Mouse (Mus musculus): ENCODE data around the gene Fbxo46. TPM values are rescaled to one million over a fixed set of nuclear protein-coding genes. Genes with fewer than 3 reads are reported as not detected.
A peak's percentile ranks its signal among the peaks of the same experiment; 100 is the strongest.

Fbxo46 gene
- polyA plus RNA-seq, 2 experiments from 2014 or later = 23.1 to 29.0 TPM

DNA sequence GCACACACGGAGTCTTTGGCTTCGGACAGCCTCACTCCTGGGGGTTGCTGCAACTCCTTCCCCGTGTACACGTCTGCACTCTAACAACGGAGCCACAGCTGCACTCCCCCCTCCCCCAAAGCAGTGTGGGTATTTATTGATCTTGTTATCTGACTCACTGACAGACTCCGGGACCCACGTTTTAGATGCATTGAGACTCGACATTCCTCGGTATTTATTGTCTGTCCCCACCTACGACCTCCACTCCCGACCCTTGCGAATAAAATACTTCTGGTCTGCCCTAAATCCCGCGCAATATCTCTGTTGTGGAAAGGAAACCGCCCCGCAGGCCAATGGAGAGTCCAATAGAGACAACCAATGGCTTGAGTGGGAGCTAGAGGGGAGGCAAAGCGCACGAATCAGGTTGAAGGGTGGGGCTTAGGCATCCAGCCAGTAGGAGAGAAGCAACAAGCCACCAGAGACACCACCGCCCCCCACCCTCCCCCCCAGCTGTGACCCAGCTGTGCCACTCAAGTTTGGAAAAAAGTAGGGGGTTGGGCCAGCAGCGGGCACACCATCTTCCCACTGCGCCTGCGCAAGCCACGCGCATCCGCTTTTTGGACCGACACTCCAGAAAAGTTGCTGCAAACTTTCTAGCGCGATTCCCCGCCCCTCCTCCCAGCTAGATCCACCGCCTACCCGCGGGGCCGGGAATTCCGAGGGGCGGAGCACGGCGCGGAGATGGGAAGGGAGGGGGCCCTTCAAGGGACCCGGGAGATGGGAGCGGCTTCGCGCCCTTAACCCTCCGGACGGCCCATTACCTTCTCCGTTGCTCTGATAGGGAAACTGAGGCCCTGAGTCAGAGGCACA, 25.9 kb upstream of the Fbxo46 start:
- ATAC-seq = peak; percentile 85

DNA sequence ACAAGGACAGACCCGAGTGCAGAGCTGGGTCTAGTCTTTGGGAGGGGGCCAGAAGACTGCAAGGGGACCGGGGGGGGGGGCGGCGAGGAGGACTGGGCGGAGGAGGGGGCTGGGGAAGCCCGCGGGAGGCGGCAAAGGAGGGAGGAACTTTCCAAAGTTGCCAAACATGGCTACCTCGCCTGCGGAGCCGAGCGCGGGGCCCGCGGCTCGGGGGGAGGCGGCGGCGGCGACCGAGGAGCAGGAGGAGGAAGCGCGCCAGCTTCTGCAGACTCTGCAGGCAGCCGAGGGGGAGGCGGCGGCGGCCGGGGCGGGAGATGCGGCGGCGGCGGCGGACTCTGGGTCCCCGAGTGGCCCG, 25.2 kb upstream of the Fbxo46 start, which contains the start of gene Six5:
TSS of gene Six5 (plus strand) at position 124 of the 355 bp plus-strand sequence.
- peak; percentile 27 for ATAC-seq

DNA sequence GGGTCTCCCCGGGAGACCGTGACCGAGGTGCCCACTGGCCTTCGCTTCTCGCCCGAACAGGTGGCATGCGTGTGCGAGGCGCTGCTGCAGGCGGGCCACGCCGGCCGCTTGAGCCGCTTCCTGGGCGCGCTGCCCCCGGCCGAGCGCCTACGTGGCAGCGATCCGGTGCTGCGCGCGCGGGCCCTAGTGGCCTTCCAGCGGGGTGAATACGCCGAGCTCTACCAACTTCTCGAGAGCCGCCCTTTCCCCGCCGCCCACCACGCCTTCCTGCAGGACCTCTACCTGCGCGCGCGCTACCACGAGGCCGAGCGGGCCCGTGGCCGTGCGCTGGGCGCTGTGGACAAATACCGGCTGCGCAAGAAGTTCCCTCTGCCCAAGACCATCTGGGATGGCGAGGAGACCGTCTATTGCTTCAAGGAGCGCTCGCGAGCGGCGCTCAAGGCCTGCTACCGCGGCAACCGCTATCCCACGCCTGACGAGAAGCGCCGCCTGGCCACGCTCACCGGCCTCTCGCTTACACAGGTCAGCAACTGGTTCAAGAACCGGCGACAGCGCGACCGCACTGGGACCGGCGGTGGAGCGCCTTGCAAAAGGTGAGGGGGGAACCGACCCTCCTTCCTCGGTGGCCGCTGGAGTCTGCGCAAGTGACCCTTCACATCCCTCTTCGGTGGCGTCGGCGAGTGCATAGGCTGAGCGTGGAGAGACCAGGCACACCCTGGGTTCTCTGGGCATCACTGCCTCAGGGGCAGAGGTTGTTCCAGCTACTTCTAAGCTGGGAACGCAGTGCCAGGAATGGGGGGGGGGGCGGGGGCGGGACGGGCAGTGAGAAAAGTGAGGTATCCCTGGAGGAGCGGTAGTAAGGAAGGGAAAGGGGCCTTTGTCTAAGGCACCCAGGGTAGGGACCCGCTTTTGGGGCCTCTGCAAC, 24.6 kb upstream of the Fbxo46 start:
- ATAC-seq = peak; percentile 30

DNA sequence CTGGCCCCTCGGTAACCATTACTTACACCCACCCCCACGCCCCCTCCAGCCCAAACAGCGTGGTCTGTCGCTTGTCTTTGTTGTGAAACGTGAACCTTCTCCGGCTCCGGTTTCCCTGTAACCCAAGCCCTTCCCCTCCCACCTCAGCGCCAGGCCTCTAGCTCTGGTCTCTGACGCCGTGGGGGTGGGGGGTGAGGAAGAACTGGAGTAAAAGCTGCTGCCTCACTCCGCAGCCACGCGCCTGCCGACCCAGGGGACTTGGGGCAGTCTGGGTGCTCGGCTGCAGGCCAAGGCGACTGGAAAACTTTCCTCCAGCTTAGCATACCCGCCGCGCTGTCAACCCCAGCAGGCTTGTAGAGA, 23.9 kb upstream of the Fbxo46 start:
- no peak for ATAC-seq

GRCm38 (mm10) chr7:19096421-19096976, 23.2 kb upstream of the Fbxo46 start:
- ATAC-seq = no peak

GRCm38 (mm10) chr7:19097217-19097616, 22.4 kb upstream of the Fbxo46 start:
- ATAC-seq = no peak

DNA sequence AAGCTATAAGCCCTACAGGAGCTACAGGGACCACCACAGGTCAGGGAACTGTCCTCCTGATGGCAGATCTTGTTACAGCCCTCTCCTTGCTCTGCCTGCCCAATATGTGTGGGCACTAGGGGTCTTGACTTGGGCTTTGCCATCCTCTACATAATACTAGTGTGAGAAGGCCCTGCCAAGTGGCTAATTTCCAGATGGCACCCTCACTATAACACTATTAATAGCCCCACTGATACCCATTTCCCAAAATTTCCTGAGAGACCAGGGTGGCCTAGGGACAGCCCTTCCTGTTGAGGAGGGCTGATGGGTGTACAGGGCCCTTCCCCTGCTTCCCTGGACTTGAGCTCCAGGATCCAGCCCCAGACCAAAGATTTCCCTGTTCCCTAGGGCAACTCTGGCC, 21.8 kb upstream of the Fbxo46 start:
- no peak for ATAC-seq

DNA sequence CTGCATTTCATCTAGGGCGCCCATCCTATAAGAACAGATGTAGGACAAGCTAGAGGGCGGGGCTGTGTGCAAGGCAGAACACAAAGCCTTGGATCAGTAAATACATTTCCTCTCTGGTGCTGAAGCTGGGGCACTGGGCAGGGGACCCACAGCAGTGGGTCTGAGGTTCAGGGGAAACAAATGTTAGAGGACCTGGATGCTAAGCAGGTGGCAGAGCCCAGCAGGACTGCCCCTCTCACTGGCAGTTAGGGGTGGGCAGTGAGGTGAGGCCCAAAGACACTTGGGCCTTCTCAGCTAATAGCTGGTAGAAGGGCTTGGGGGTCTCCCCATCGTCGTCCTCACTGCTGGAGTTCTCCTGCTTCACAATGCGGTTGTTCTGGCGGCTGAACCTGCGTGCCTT, 20.8 kb upstream of the Fbxo46 start:
- ATAC-seq = no peak

DNA sequence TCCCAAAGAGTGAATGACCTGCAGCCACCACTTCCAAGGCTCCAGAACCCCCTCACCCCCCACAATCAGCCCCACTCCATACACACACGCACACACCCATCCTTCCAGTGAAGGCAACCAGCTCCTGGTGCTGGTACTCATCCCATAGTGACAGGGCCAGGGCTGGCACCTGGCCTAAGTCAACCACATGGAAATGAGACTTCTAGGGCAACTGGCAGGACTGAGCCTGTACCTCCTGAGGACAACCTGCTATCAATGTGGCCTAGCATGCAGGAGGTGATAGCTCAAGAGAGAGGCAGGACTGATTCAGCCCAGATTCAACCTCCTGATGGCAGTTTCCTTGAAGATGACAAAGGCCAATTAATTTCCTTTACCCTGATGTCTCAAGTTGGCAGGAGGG, 19.4 kb upstream of the Fbxo46 start:
- no peak for ATAC-seq

DNA sequence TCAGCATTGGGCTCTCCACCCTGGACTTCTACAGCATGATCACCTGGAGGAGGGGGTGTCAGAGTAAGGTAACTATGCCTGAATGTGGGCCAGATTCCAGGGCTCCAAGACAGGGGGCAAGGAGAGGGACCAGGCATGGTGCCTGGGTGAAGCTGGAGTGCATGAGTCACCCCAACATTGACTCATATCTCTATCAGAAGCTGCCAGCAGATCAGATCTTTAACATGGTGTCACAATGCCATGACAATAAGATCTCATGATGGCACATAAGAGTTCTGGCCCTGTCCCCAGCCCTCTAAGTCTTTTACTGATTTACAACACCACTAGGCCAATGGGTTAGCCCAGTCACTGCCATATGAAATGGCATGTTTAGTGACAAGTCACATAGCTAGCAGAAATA, 15.9 kb upstream of the Fbxo46 start:
- no peak for ATAC-seq

DNA sequence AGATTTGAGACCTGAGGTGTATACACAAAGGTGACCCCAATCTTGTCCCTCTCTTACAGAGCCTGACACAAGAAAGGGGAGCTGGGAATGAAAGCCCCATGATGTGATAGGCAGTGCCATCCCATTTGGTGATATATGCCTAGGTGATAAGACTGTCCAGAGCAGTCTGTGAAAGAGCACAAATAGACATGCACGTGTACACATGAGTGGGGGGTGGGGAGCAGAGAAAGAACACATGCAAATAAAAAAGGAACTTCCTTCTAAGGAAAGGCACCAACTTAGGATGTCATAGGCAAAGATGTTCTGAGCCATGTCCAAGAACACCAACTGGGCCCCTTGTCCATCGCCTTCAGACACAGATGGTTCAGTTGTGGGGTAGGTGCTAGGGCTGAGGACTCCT, 15.2 kb upstream of the Fbxo46 start:
- ATAC-seq = no peak

- ATAC-seq = no peak
Observed at GRCm38 (mm10) chr7:19107436-19107835, 12.2 kb upstream of the Fbxo46 start.

- no peak for ATAC-seq
Observed at GRCm38 (mm10) chr7:19109565-19109964, 10.1 kb upstream of the Fbxo46 start.

- no peak for ATAC-seq
Observed at GRCm38 (mm10) chr7:19118028-19118771, 1.5 kb upstream of the Fbxo46 start, which contains the start of gene Gm4969. Gene Gm4969, minus strand, starts transcription at chr7:19118368.

GRCm38 (mm10) chr7:19119083-19119482, 576 bp upstream of the Fbxo46 start:
- ATAC-seq = no peak

DNA sequence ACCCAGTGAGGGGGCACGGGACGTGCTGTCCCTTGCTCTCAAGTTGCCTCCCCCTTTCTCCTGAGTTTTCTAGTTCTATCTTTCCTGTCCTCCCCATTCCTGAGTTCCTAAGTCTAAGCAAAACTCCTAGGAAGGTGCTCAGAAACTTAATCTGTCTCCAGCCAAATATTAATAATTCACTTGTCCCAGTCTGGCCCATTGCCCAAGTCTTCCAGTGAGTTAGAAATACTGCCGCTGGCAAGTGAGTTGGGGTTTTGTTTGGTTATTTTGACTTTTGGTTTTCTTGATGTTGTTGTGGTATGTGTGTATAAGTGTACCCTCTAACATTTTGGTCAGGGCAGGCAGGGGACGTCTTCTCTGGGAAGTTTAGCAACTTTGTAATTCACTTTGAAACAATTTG, 2.0 kb downstream of the Fbxo46 start:
- ATAC-seq = no peak

DNA sequence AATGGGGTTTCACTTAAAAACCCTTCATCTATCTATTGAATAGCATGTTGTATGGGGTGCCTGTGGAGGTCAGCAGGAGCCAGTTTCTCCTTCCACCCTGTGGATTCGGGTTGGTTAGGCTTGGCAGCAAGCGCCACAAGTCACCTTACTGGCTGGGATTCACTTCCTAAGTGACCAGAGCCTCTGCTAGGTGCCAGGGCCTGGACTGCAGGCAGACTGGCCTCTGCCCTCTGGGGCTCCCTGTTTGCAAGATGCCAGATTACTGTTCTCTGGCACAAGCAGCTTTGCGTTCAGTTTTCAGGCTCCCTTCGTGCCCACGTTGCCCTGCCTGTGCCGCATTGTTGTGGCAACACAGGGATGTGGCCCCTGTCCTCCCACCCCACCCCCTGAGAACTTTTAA, 5.1 kb downstream of the Fbxo46 start:
- ATAC-seq = no peak

DNA sequence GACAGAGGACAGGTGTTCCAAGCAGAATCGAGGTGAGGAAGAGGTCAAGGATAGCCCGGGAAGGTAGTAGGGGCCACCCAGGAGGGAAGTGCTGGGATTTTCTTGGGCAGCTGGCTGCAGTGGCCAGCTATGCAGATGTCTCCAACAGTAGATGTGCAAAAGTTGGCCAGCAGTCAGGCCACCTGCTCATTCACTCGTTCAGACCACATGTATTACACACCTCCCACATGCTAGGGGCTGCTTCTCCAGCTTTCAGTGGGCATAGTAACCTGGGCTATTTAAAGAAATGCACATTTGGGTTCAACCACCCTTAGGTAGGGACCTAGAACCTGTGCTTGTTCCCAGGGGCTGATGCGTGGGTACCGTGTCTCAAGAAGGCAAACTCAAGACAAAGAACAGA, 8.1 kb downstream of the Fbxo46 start:
- ATAC-seq = no peak

GRCm38 (mm10) chr7:19129396-19129795, 9.7 kb downstream of the Fbxo46 start:
- ATAC-seq = peak; percentile 34

GRCm38 (mm10) chr7:19130657-19131056, 11.0 kb downstream of the Fbxo46 start:
- ATAC-seq = no peak

GRCm38 (mm10) chr7:19131324-19131848, 11.7 kb downstream of the Fbxo46 start:
- peak; percentile 94 for ATAC-seq

DNA sequence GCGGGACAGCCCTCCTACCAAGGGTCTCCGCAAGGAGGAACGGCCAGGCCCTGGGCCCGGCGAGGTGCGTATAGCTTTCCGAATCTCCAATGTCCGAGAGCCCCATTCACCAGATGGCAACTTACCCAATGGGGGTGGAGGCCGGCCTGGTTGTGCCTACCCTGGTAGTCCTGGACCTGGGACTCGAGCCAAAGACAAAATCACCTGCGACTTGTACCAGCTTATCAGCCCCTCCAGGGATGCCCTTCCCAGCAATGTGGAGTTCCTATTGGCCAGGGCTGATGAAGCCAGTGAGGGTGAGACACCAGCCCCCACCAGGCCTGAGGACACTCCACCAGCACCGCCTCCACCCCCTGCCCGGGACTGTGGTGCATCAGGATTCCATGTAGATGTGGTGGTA, 16.5 kb downstream of the Fbxo46 start:
- ATAC-seq = no peak
